Mouse (Mus musculus) lung, postnatal 14 days (tissue): Measurements from ENCODE around the gene Tdrkh.

Experiments
- DNase-seq: peaks from one replicate; pipeline ENCODE4 v3.0.0; 2021

Tdrkh gene

DNA sequence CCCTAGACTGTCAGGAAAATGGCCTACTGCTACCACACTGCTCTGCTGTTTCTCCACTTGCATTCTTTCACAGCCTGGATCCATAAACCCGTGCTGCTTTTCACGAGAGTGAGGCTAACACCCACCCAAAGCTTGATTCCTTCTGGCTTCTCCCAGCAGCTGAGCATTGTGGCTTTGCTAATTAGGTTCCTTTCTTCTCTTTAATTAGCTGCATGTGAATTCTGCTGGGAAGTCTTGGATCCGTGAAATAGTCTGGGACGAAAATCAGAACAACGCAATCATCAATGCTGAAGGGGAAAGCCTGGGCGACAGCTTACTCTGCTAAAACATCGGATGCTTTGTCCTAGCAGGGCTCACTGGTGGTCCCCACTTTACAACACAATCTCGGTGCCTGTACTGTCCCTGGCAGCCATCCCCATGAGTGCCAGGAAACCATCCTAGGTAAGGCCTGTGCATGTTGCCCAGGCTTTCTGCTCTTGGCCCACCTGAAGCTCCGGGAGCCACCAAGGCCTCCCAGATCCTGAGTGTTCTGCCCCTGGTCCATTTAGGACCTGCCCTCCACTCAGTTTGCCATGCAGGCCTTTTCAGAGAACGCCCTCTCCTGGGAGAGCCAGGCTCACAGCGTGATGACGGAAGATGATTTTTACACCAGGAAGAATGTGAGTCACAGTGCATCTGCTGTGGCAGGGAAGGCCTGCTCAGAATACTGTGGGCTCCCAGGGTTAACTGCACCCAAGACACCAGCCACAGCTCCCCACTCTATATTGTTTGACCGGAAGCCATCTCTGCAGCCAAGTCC is 52.8 kb downstream of the Tdrkh start:
- no peak for DNase-seq

DNA sequence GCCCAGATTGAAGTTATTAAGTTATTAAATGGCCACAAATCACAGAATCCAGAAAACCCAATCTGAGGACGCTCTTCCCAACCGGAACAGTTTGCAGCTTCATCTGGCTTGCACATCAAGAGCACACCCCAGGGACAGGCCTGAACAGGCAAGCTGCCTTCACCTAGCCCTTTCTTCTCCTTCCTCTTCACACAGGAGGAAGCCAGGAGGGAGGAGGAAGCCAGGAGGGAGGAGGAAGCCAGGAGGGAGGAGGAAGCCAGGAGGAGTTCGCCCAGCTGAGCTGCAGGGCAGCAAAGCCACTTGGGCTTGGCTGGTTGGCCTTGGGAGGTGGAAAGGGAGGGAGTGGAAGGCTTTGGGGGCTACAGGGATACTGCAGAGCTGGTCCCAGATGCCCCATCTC is 55.9 kb downstream of the Tdrkh start:
- no peak for DNase-seq

DNA sequence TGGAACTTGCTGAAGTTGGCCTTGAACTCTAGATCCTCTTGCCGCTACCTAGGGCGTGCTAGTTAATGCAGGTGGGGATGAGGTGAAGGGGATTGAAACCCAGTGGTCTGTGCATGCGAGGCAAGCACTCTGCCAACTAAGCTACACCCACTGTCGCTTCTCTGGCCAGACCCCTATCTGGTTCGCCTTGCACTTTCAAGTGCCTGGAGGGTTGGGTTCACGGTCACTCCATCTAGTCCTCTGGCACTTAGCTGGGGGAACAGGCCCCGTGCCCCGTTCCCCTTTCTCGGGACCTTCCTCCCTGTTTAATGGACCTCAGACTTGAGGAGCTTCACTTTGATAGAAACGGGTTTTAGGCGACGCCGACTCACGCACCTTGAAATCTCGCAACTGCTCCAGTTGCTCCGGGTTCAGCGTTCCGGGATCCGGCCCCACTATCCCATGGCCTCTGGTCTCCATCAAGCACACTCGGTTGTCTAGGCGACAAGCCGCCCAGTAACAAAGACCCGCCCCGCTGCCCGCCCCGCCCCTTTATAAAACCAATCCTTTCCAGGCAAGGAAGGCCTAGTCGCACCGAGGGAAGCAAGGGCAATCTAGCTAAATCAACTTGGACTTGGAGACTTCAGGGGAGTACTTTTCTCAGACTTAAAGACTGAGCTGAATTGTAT is 59.5 kb downstream of the Tdrkh start:
- DNase-seq = peak; percentile 55

DNA sequence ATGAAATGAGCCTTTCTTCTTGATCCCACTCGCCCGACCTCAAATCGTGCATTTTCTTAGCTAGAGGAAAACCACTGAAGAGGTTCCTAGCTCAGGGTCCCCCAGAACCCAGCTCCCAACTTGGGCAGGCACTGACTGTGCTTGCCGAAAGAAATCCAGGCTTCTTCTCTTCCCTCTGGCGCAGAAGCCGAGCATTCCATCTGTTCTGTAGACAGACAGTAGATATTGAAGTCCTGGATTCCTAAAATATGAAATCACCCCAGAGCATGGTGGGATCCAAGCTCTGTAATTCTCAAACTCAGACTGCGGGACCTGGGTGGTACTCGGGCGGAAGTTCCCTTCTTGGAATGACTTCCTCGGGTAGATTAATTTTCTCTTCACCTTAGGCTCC is 60.0 kb downstream of the Tdrkh start:
- DNase-seq = peak; percentile 3

DNA sequence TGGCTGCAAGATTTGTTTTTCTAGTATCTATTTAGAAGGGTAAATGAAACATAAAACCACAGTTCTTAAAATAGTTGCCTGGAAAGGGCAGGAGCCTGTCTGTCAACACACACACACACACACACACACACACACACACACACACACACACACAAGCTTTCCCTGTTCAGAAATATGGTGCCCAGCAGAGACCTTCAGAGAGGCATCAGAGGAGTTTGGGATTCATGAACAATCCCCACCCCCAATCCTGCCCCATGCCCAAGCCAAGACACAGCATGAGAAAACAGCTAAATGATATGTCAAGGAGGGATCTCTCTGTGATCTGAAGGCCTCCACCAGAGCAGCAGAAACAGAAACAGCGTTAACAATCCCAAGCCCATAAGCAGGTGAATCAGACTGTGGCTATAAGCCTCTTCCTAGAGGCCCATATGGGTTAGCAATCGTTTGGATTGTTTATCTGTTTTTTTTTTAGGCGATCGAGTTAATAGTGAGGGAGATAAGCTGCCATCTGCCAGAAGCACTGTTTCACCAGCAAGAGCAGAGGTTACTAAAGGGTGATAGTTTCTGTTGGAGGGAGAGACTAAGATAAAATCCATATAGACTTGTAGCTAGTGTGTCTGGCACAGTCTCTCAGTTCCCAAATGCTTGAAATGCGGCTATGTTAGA is 60.6 kb downstream of the Tdrkh start:
- DNase-seq = no peak

DNA sequence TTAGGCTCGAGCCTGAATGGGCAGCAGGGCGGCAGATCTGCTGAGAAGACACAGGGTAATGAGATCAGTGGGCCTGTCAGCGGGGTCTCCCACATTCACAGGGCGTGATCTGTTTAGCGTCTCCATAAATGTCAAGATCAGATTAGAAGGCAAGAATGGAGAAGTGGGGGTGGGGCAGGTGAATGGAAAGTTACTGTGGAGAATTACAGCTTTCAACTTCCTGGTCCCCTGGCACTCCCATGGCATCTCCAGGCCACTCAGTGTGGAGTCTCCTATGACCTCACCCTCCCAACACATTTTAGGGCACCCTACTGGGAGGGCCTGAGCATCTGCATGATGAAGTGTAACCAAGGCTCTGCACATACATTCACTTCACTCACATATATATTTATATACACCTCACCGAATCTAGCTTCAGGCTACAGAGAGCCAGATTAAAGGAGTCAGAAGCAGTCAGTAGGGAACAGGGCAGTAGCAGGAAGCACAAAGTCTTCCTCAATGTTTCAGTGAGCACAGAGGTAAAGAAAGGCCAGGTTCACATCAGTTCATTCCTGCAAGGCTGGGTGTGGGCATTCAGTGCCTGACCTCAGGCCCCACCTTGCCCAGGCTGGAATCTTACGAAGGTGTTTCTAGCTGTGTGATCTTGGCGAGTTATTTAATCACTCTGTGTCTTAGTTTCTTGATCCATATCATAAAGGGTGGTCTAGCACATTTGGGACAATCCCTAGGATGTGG is 63.4 kb downstream of the Tdrkh start:
- DNase-seq = no peak

DNA sequence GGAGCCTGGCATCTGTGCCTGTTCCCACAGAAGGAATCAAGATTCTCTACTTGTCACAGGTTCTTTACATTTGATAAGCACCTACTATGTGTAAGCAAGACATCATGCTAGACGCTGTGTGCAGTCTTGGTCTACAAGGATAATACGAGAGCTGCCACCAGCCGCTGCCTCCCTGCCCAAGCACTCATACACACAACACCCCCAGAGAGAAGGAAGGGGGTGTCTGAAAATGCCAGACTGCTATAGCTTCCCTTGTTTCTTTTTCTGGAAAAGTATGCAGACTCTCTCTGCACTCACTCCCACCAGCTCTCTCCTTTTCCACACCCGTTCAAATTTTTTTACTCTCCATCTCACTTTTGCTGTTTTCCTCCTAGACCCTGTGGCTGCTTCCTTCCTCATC is 64.4 kb downstream of the Tdrkh start:
- no peak for DNase-seq

DNA sequence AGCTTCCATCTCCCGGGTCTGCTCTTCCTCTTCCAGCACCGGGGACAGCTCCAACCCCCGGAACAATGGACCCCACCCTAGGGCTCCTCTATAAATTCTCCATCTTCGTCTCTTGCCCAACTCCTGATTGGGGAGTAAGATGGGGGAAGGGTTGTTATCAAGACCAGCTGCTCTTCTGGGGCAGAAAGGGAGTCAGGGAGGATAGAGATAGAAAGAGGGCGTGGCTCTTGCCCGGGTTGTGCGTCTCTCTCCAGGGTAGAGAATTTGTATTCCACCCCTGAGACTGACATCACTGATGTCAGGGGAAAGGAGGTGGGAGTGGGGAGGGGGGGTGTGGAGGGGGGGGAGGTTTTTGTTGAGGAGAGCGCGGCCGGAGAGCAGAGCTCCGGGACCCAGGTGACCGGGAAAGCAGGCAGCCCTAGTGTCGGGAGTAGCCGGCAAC is 64.9 kb downstream of the Tdrkh start, which contains the start of gene Celf3:
TSS of gene Celf3 (plus strand) at position 315 of the 442 bp plus-strand sequence.
- DNase-seq = no peak

DNA sequence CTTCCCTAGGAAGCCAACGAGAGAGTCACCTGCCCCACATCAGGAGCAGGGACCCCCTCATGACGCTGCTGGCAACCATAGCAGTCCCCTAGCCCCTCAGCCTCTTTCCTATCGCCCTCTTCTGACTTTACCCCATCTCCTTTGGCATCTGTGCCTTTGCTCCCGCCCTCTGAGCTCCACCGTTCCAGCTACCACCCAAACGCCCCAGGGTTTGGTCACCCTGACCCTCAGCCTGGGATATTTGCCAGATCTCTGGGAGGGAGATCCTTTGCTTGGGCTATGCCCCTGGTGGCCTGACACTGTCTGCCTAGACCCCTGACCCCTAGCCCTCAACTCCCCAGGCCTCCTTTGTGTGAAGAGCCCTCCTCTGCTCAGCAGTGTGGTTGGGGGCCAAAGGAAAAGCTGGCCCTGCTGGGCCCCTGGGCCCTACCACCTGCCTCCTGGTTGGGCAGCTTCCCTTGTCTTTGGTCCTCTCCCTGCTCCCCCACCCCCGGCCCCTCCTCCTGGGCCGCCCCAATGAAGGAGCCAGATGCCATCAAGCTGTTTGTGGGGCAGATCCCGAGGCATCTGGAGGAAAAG is 65.6 kb downstream of the Tdrkh start:
- no peak for DNase-seq

DNA sequence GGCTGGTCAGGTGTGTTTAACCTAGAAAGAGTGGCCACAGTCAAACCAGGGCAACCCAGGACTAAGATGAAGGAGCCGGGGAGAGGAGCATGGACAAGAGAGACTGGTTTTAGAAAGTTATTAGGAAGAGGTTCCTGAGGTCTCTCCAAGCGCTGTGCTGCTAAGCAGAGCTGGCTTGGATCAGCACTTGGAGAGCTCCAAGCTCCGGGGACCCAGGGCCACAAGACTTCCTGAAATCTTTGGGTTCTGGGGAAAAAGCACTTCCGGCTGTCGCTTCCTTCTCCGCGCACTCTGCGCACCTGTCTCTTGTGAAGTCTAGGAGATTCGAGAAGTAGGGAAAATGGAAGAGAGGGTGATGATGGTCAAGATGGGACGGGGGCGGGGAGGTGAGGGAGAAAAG is 66.5 kb downstream of the Tdrkh start:
- no peak for DNase-seq

DNA sequence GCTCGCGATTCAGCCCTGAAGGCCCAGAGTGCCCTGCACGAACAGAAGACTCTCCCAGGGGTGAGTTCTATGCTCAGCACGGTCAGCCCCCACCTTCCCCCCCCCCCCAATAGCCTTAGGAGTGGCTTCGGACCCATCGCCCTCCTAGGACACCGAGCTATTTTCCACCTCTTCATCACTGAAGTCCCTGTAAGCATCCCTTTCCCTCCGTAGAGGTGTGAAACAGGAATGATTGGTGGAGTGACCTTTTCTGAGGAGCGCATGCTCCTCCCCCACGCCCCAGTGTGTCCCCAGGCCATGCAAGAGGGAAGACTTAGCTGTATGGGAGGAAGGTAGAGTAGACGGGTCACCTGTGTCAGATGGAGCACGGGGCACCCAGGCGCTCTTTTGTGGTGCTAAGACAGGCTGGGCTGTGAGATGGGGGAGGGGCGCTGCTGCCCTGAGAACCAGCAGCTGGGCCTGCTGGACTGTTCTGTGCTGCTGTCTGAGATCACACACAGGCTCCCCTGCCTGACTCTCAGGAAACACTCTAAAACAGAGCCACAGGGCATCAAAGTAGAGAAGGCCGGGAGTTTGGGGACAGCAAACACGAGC is 67.3 kb downstream of the Tdrkh start, which contains the start of gene Riiad1:
TSS of gene Riiad1 (minus strand) at position 51 of the 594 bp plus-strand sequence.
- DNase-seq = no peak

DNA sequence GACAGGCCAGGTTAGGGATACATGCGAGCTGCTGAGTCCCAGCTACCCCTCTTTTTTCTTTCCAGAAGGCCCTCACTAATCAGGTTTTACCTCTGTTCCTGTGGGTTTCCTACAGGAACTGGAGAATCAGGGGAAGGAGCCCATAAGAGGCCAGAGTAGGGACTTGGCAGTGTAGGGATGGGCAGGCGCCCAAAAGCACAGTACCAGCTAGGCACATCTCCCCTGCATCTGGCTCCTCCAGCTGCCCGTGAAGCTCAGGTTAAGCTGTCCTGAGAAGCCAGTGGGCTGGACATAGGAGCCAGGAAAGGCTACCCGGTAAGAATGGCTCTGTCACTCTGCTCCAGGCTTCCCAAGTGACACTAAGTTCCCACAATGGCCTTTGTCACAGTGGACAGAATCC is 68.4 kb downstream of the Tdrkh start:
- no peak for DNase-seq

DNA sequence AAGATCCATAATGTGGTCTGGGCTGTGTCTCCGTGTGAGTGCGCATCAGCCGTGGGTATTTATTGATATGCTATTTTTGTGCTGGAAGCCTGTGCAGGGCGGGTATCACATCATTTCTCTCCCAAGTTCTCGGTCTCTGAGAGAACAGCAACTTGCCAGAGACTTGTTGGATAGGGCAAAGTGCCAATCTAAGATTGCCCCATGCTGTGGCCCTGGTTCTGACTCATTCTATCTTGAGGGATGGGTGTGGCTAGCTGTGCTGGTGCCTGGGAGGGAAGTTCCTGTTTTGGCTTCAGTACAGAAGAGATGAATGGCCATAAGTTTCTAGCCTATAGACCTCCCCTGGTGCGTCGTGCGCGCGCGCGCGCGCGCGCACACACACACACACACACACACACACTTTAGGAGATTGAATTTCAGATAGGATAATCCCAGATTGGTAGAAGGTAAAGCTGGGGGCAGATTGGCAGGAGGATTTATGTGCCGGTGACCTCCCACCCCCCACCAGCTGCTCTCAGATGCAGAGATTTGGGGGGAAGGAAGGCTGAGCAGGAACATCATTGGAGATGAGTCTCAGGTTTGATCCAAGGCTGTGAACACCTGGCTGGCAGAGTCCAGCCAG is 69.8 kb downstream of the Tdrkh start:
- peak; percentile 32 for DNase-seq

DNA sequence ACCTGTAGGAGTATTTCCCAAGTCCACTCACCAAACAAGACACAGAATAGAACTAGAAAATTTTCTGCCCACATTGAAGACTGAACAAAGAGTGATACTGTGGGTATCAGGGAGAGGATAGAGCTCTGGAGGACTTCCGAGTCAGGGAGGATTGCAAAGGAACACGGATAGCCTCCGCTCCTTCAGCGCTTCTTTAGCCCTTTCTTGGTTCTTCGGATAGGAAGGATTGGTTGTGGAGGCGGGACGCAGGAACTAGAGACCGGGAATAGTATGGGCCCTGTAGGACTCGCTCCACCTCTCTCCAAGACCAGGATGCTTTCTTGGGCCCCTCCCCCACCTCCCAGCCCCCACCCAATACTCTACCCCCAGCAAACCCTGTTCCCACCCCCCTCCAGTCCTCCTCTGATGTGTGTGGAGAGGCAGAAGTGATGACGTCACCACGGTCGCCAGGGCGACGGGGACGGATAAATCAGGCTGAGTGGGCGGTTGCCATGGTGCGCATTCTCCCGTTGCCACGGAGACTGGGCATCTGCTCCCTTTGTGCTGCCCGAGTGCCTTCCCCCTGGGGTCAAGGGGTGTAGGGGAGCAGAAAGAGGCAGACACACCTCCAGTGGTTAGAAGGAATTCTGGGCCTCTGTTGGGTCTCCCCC is 70.8 kb downstream of the Tdrkh start:
- DNase-seq = no peak
